Mouse (Mus musculus) brain, embryonic 14.5 days (tissue): ENCODE results near the gene Aldh6a1.

Source experiments
- CTCF ChIP-seq: fragments of 200-500 bp; IDR thresholded peaks from 2 replicates; pipeline ENCODE4 v1.5.1; 2012; ENCODE audit warnings: inconsistent platforms, mild to moderate bottlenecking, moderate library complexity, borderline replicate concordance; ENCODE audit not compliant: insufficient read depth, insufficient read length; ENCODE audit errors: extremely low read depth
- POLR2A ChIP-seq: fragments of 200-500 bp; IDR thresholded peaks from 2 replicates; pipeline ENCODE4 v1.6.1; 2012; ENCODE audit warnings: mild to moderate bottlenecking, inconsistent platforms, borderline replicate concordance; ENCODE audit not compliant: poor library complexity, insufficient read depth, insufficient read length, severe bottlenecking; ENCODE audit errors: extremely low read depth

DNA sequence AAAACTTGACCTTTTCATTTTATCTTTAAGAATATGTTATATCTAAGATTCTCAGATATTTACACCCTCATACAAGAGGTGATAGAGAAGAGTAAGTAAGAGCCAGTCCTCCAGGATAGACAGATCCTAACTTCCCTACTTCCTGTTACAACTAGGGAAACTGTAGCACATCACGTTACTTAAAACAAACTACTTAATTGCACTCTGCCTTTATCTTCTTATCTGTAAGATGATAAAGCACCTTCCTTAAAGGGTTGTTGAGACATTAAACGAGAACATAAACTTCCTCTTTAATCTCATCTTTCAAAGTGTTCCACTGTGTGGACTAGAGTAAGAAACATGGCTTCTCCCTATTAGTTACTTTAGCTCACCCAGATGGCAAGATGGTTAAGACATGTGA is 12.1 kb downstream of the Aldh6a1 start:
- no peak for TF ChIP-seq CTCF
- TF ChIP-seq POLR2A, result no peak
